Mouse (Mus musculus): Measurements from ENCODE around the gene Soat1.
"Not testable (repeated sequence)": the region's sequence is repeated elsewhere in the genome, so short reads cannot be mapped to it uniquely, and the experiment has no call there.

- TF ChIP-seq CTCF (IDR thresholded peaks at IDR 0.05; ENCODE audit: extremely low read depth, insufficient read depth, insufficient read length, insufficient replicate concordance); POLR2A (IDR thresholded peaks at IDR 0.05; ENCODE audit: low read depth, low read length): not testable (repeated sequence)
Observed at GRCm38 (mm10) chr1:156523842-156524241, 49.7 kb upstream of the Soat1 start, which contains the start of gene Gm10031.

All from spleen, adult 2 months (tissue).